Mouse (Mus musculus) cerebellum, adult 2 months (tissue): ENCODE data around the gene Pfdn4. TPM values are rescaled to one million over a fixed set of nuclear protein-coding genes. Genes with fewer than 3 reads are reported as not detected.

ENCODE experiments used
- DNase-seq, 2 experiments: peaks; one replicate each; pipeline ENCODE4 v3.0.0; 2021
- H3K27ac ChIP-seq: fragments of 200-500 bp; 2 replicates; pipeline ENCODE4 v1.5.1; 2012; ENCODE audit warnings: low read length, control low read depth, inconsistent platforms; ENCODE audit not compliant: insufficient read depth
- H3K27me3 ChIP-seq: fragments of 200-500 bp; 2 replicates; pipeline ENCODE4 v1.6.1; 2012; ENCODE audit warnings: inconsistent platforms, mild to moderate bottlenecking, low read length, moderate library complexity; ENCODE audit not compliant: control insufficient read depth, insufficient read depth
- H3K4me1 ChIP-seq: fragments of 200-500 bp; 2 replicates; pipeline ENCODE4 v1.6.1; 2011; ENCODE audit warnings: low read length; ENCODE audit not compliant: control insufficient read depth, insufficient read depth
- H3K4me3 ChIP-seq: fragments of 200-500 bp; replicated peaks from 2 replicates; pipeline ENCODE3; 2011; ENCODE audit warnings: mild to moderate bottlenecking, low read depth, low read length, control low read depth; ENCODE audit not compliant: insufficient read depth
- CTCF ChIP-seq: fragments of 200-500 bp; IDR thresholded peaks from 2 replicates; pipeline ENCODE4 v1.5.1; 2011; ENCODE audit warnings: low read depth, mild to moderate bottlenecking, control low read depth, low read length, moderate library complexity, borderline replicate concordance; ENCODE audit not compliant: insufficient read depth
- POLR2A ChIP-seq: fragments of 200-500 bp; IDR thresholded peaks from 2 replicates; pipeline ENCODE4 v1.6.1; 2011; ENCODE audit warnings: low read length, control low read depth, borderline replicate concordance; ENCODE audit not compliant: insufficient read depth
- WGBS: fragments of 180-500 bp; shearing (Covaris S2); methylation state at CpG from one replicate; pipeline ENCODE4 v1.1.7; 2018; 5-methylcytosine and 5-hydroxymethylcytosine counted together
- polyA plus RNA-seq: library from polyadenylated mRNA; depleted of rRNA; stranded (reverse); fragments of >200 nt; gene quantifications from 2 replicates; pipeline ENCODE4 v1.2.3, GENCODE M21; 2012

Gene Pfdn4
- polyA plus RNA-seq, 1 experiment = 31.8 TPM

DNA sequence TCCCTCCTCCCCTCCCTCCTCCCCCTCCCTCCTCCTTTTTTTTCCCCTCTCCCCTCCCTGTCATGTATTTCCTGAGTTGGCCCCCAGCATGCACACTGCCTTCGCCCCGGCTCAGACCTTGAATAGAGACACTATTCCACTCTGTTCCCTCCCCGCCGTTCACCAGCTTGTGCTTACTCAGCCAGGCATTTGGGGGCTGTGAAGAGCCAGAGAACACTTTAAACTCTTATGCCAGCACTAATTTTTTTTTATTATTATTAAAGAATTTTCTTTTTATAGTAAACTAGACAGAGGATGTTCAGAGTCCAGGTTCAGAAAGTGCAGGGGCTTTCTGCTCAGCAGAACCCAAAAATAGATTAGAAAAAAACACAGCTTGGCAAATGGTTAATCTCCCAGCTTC lies 31.4 kb upstream of the Pfdn4 start:
- no peak overlapping the region for H3K4me3 ChIP-seq
- DNase-seq = no peak
- no peaks in the 10 kb centered on the region for H3K27me3 ChIP-seq
- H3K27ac ChIP-seq = no peak overlapping the region
- no peak for TF ChIP-seq POLR2A
- no peak for TF ChIP-seq CTCF
- 14% methylated on average over 4 of the region's 4 CpGs for WGBS
- no peaks in the 10 kb centered on the region for H3K4me1 ChIP-seq

DNA sequence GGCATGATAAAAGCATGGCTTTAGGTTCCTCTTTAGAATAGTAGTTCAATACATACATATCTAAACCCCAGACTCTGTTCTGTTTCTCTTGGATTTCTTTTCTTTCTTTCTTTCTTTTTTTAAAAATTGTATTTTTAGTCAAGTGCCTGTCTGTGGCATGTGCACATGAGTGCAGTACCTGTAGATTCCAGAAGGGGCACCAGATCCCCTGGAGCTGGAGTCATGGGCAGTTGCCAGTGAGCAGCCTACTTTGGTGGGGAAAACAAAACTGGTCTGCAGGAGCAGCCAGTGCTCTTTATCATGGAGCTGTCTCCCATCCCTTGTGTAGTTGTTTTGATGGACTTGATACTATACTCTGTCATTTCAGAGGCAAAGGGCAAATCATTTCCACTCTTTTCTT lies 28.2 kb upstream of the Pfdn4 start:
- DNase-seq = no peak
- H3K4me3 ChIP-seq = no peak overlapping the region
- no peak for TF ChIP-seq POLR2A
- TF ChIP-seq CTCF = 0 out of 2 replicates have a peak, but pooled peaks have one; percentile 4

DNA sequence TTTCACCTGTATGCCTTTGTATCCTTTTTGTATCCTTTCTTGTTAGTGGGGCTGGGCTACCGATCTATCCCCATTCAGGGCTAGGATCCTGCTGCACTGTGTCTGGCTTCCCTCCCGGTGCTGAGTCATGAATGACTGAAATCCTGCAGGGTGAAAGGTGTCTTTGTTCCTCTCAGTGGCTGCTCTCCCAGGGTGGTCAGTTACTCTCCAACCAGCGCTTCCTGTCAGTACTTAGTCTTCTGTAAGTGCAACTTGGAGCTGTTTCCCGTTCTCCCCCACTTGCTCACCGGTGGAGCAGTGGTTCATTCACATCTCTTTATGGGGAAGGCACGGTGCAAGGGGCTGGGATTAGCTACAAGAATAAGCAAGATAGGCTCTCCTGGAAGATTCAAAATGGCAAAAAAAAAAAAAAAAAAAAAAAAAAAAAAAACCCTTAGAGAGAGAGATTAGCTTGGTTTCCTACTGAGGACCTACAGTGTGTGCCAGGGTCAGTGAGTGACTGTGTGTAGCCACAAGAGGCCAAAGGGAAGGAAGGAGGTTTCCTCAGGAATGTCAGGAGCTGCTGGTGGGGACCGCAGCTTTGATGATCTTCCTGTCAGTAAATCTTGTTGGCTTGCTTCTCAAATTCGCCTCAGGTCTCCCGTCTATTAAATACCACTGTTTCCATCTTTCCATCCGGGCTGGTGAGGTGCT lies 26.5 kb upstream of the Pfdn4 start:
- 14% methylated on average over 10 of the region's 10 CpGs for WGBS
- TF ChIP-seq POLR2A = no peak
- TF ChIP-seq CTCF = no peak
- Histone ChIP-seq H3K4me3 (no peak overlapping the region), H3K4me1 (no peaks in the 10 kb centered on the region), H3K27ac (no peak overlapping the region), H3K27me3 (no peaks in the 10 kb centered on the region)
- peak; percentile 19 to 34 for DNase-seq

More for the DNA sequence above, 28.2 kb upstream of the Pfdn4 start:
- no peak overlapping the region for H3K27ac ChIP-seq
- no peaks in the 10 kb centered on the region for H3K4me1 ChIP-seq
- no peaks in the 10 kb centered on the region for H3K27me3 ChIP-seq

DNA sequence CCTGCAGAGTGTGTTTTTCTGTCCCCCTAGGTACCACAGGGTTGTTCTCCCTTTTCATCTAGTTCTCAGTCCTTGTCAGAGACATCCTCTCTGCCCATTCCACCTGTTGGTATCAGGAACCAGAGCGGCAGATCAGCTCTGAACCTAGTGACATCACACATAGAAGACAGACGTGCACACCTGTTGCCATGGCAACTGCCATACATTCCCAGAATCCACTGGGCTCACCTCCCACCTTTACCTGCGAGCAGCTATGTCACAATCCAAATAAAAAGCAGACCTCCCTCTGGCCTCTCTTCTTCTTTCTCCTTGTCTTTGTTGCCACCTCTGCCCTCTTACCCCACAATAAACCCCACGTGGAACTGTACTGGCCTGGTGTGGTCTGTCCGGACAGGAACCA lies 25.6 kb upstream of the Pfdn4 start:
- Histone ChIP-seq H3K27me3 (no peaks in the 10 kb centered on the region), H3K27ac (no peak overlapping the region), H3K4me1 (no peaks in the 10 kb centered on the region), H3K4me3 (no peak overlapping the region)
- no peak for TF ChIP-seq POLR2A
- TF ChIP-seq CTCF = no peak
- WGBS = 74% methylated on average over 5 of the region's 5 CpGs
- DNase-seq = no peak

DNA sequence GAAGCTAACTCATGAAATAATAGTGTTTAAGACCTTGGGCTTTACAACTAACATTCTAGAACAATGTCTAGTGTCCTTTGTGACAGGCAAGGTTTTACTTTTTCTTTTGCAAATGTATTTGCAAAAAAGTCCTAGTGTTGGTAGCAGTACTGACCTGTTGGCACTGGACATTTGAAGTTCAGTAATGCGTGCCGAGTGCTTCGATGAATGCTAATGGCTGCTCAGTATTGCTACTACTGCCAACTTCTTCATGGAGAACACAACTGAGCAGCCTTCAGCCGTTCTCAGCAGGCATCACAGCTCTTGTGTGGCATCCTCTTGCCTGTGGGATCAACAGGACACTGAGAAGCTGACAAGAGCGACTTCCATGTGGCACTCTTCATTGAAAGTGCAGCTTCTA lies 22.1 kb upstream of the Pfdn4 start:
- Histone ChIP-seq H3K4me1 (no peaks in the 10 kb centered on the region), H3K4me3 (no peak overlapping the region), H3K27me3 (no peaks in the 10 kb centered on the region), H3K27ac (no peak overlapping the region)
- WGBS = 74% methylated on average over 5 of the region's 5 CpGs
- TF ChIP-seq CTCF (no peak), POLR2A (no peak)
- no peak for DNase-seq

DNA sequence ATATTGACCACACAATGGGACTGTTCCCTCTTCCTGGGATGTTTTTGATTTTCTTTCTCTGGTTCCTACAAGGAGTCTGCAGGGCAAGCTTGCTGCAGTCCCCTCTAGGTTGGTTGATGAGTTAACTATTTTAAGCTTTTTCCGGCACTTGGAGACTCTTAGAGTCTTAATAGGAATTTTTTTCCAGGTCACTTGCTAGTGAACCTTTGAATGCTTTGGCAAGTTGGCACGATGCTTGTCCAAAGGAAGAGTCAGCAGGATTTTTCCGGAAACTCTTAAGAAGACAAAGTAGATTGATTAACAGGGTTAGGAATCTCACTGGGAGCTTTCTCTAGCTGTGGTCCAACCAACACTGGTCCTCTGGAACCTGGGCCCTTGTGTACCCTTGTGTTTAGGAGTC lies 21.1 kb upstream of the Pfdn4 start:
- Histone ChIP-seq H3K27ac (no peak overlapping the region), H3K27me3 (no peaks in the 10 kb centered on the region), H3K4me1 (no peaks in the 10 kb centered on the region), H3K4me3 (no peak overlapping the region)
- no peak for DNase-seq
- 28% methylated on average over 3 of the region's 3 CpGs for WGBS
- TF ChIP-seq POLR2A (no peak), CTCF (no peak)

DNA sequence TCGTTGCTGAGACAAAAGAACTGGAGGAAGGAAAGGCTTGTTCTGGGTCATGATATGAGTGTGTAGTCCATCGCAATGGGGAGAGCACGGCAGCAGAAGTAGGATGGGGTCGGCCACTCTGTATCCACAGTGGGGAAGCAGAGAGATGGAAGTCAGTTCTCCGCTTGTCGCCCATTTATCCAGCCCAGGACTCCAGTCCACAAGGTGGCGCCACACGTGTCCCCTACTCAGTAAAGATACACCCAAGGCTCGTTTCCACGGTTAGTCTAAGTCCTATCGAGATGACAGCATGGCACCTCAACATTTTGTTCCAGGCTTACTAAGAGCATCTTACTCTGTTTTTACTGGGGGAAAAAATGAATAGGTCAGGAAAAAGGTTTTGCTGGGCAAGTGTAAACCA lies 20.0 kb upstream of the Pfdn4 start:
- 88% methylated on average over 11 of the region's 11 CpGs for WGBS
- no peaks in the 10 kb centered on the region for H3K4me1 ChIP-seq

DNA sequence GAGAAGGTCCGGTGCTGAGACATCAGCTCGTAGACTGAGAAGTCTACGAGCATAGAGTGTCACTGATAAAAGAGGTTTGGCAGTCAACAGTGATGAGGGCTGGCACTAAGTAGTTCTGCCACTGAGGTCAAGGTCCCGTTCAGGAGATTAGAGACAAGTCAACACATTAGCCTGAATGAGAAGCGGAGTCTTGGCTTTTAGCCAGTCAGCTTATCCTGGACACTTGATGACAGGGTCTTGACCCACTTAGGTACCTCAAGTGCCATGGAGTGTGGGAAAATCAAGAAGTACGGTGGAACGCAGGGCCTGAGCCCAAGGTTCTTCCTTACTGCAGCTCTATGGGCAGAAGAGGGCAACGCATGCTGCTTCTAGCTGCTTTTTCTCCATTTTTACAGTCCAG lies 19.6 kb upstream of the Pfdn4 start:
- Histone ChIP-seq H3K4me3 (no peak overlapping the region), H3K4me1 (no peaks in the 10 kb centered on the region), H3K27me3 (no peaks in the 10 kb centered on the region), H3K27ac (no peak overlapping the region)
- TF ChIP-seq POLR2A = no peak
- no peak for TF ChIP-seq CTCF
- WGBS = 76% methylated on average over 8 of the region's 8 CpGs
- no peak for DNase-seq

More for the DNA sequence above, 20.0 kb upstream of the Pfdn4 start:
- TF ChIP-seq POLR2A (no peak), CTCF (peak; percentile 34; the same call in 1 of the 2 replicates)
- DNase-seq = no peak
- no peaks in the 10 kb centered on the region for H3K27me3 ChIP-seq
- no peak overlapping the region for H3K4me3 ChIP-seq
- H3K27ac ChIP-seq = no peak overlapping the region
